Mouse (Mus musculus) inflammation-experienced regulatory T-cells, adult 6 months (primary cell): ENCODE results near the gene Dennd1a. TPM values are rescaled to one million over a fixed set of nuclear protein-coding genes. Genes with fewer than 3 reads are reported as not detected.

Experiments
- ATAC-seq: one replicate; pipeline ENCODE4 v1.8.0; 2017
- polyA plus RNA-seq, 3 experiments: library from polyadenylated mRNA; unstranded; fragments of 100-300 nt; shearing (Covaris generic); gene quantifications; one replicate each; pipeline ENCODE4 v1.2.1; 2017

The Dennd1a gene
- polyA plus RNA-seq, 3 experiments from 2014 or later: 9.3 to 16.0 (median 14.6) TPM

- no peak for ATAC-seq
Observed at GRCm38 (mm10) chr2:38028317-38028716, 258.9 kb downstream of the Dennd1a start.

- ATAC-seq: no peak
Observed at GRCm38 (mm10) chr2:38025615-38026014, 261.6 kb downstream of the Dennd1a start.

GRCm38 (mm10) chr2:38023741-38024130 lies 263.5 kb downstream of the Dennd1a start:
- ATAC-seq: no peak

- ATAC-seq: no peak
Observed at GRCm38 (mm10) chr2:38023054-38023740, 264.0 kb downstream of the Dennd1a start.

GRCm38 (mm10) chr2:38021166-38021565 lies 266.0 kb downstream of the Dennd1a start:
- ATAC-seq: no peak

GRCm38 (mm10) chr2:38014702-38015101 lies 272.5 kb downstream of the Dennd1a start:
- ATAC-seq: no peak

GRCm38 (mm10) chr2:38013839-38014365 lies 273.3 kb downstream of the Dennd1a start:
- ATAC-seq: no peak

- no peak for ATAC-seq
Observed at GRCm38 (mm10) chr2:38007238-38007637, 280.0 kb downstream of the Dennd1a start.

GRCm38 (mm10) chr2:38003183-38003680 lies 284.0 kb downstream of the Dennd1a start:
- ATAC-seq: no peak

- no peak for ATAC-seq
Observed at GRCm38 (mm10) chr2:38001004-38001403, 286.2 kb downstream of the Dennd1a start.

GRCm38 (mm10) chr2:37997966-37998365 lies 289.2 kb downstream of the Dennd1a start:
- ATAC-seq: no peak

- no peak for ATAC-seq
Observed at GRCm38 (mm10) chr2:37989091-37989490, 298.1 kb downstream of the Dennd1a start.

- no peak for ATAC-seq
Observed at GRCm38 (mm10) chr2:37988301-37988700, 298.9 kb downstream of the Dennd1a start.

GRCm38 (mm10) chr2:37985690-37986222 lies 301.4 kb downstream of the Dennd1a start:
- ATAC-seq: no peak

- no peak for ATAC-seq
Observed at GRCm38 (mm10) chr2:37982714-37983113, 304.5 kb downstream of the Dennd1a start.

GRCm38 (mm10) chr2:37981562-37982403 lies 305.4 kb downstream of the Dennd1a start:
- peak; percentile 28 for ATAC-seq

- ATAC-seq: no peak
Observed at GRCm38 (mm10) chr2:37974201-37974600, 313.0 kb downstream of the Dennd1a start.

- no peak for ATAC-seq
Observed at GRCm38 (mm10) chr2:37972621-37973020, 314.6 kb downstream of the Dennd1a start.

GRCm38 (mm10) chr2:37971726-37972125 lies 315.5 kb downstream of the Dennd1a start:
- ATAC-seq: no peak

- no peak for ATAC-seq
Observed at GRCm38 (mm10) chr2:37969713-37970485, 317.3 kb downstream of the Dennd1a start.

GRCm38 (mm10) chr2:37964534-37964933 lies 322.7 kb downstream of the Dennd1a start:
- ATAC-seq: no peak

- ATAC-seq: no peak
Observed at GRCm38 (mm10) chr2:37963362-37963761, 323.8 kb downstream of the Dennd1a start.
